Mouse (Mus musculus): Measurements from ENCODE around the gene Tfcp2.
A peak's percentile ranks its signal among the peaks of the same experiment; 100 is the strongest.

Tfcp2 gene

DNA sequence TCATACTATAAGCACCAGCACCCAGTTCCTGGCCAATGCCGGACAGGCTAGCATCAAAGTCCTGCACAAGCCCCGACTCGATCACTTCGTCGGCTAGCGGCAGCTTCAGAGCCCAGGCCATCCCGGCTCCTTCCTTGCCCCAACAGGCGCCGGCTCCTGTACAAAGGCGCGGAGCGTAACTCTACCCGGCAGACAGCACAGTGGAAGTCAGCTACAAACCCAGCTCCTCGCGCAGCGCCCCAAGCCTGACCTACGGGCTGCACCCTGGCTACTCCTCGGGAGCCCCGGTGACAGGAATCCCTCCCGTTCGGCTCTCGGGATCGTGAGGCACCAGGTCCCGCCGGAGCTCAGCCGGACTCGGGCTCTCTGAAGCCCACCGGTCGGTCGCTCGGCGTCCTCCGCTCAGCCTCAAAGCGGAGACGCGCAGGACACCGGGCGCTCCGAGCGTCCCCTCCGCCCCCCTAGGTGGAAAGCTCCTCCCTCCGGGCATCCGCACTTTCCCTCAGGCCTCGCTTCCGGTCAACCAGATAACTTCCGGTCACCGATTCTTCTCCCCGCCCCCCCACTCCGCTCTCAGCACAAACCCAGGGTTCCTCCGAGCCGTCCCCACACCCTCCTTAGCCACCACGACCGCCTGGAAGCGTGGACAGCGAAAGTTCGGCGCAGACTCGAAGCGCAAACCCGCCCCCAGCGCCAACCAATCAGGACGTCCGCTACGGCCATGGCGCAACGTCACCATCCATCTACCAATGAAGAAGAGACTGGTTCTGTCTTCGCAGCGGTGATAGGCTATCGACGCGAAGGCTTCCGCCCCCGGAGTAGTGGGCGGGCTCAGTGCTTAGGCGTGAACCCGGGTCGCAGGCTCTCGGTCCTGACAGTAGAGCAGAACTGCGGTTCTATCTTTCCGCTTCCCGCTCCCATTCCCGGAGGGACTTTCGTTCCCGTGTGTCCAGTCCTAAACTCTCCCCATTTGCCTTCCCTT, at the start of gene Tfcp2:
TSS of gene Tfcp2 (minus strand) at position 683 of the 982 bp plus-strand sequence.
- Histone ChIP-seq H3K36me3 (ENCODE audit: control insufficient read depth, insufficient read depth, low read length, poor library complexity, severe bottlenecking) (no peaks in the 10 kb centered on the region), H3K27me3 (ENCODE audit: control insufficient read depth, insufficient read depth, low read length, poor library complexity, severe bottlenecking) (no peaks in the 10 kb centered on the region)
- DNase-seq (ENCODE audit: low read depth, low spot score) = peak; percentile 97

DNA sequence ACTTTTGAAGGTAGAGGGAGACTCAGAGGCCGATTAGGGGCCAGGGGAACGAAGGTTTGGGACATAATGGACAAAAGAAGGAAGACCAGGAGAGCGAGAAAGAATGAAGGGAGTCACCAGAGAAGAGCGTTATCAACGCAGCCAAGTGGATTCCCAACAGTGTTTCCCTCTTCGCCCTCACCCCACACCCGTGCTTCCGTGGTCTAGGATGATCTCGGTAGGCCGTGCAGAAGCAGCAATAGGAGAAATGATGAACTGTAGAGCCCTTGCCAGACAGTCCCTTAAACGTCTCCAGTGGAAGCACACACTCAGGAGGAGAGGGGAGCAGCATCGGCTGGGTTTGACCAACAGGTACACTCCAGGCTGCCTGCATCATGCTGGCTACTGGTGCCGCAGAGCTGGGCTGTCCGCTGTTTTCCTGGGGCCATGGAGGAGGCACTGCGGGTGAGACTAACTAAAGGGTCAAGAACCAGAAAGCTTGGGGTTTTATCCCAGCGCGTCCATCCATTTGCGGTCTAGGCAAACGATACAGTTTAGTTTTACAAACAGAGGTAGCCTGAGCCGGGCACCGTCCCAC, 49.0 kb upstream of the Tfcp2 start:
- DNase-seq (ENCODE audit: low read depth, low spot score) = no peak
- Histone ChIP-seq H3K27me3 (ENCODE audit: control insufficient read depth, insufficient read depth, low read length, poor library complexity, severe bottlenecking) (no peaks in the 10 kb centered on the region), H3K36me3 (ENCODE audit: control insufficient read depth, insufficient read depth, low read length, poor library complexity, severe bottlenecking) (no peaks in the 10 kb centered on the region)

DNA sequence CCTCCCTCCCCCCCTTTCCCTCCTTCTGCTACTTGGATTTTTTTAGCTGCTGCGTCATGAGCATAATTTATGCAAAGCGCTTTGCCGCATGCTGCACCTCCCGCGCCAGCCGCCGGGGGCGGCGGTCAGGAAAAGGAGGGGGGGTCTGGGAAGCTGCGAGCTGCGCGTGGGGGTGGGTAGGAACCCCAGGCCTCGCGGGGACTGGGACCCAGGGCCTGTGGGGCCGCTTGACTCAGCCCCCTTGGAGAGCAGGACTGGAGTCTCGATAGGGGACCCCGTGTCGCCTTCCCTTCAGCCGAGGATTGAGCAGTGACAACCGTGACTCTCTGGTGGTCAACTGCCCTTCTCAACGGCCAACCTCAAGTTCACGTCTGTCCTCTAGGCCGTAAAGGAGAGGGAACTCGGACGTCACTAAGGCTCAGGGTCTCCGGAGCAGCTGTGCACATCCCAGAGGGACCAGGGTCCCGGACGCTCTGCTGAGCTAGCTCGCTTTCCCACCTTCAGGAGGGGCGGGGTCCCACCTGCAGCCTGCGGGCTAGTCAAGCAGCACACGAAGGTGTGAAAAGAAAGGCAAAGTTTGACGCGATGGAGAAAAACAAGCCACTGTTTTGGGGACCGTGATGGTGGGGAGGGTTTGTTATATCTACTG, 48.4 kb upstream of the Tfcp2 start:
- Histone ChIP-seq H3K36me3 (ENCODE audit: control insufficient read depth, insufficient read depth, low read length, poor library complexity, severe bottlenecking) (no peaks in the 10 kb centered on the region), H3K27me3 (ENCODE audit: control insufficient read depth, insufficient read depth, low read length, poor library complexity, severe bottlenecking) (no peaks in the 10 kb centered on the region)
- DNase-seq (ENCODE audit: low read depth, low spot score) = peak; percentile 86

DNA sequence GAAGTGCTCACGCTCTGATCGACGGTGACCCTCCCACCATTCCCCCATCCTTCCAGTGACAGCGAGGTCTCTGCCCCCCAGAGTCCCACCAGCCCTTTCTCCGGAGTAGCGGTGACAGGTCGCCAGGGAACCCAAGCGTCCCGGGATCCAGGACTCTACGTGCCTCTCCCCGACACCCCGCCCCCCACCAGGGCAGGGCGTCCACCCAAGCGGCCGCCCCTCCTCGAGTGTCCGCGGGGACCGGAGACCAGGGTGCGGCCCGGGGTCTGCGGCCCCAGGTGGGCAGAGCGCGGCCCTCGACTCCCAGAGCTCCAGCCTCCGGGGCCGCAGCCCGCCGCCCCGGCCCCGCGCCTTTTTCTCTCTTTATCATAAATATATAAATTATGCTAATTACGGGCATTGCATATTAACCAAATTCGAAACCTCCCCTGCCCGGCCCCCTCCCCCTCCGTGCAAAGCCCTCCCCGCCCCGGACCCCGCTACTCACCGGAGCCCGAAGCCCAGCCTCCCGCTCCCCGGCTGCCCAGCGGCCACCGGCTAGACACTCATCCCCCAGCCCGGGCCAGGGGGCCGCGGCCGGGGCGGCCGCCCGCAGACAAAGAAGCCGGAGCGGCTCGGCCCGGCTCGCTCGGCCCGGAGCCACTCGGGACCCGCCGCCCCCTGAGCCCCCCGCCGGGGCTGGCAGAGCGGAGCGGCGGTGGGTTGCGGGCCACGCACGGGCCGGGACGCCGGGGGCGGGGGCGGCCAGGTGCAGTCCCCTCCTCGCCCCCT, 47.7 kb upstream of the Tfcp2 start, which contains the start of gene Pou6f1:
TSS of gene Pou6f1 (minus strand) at position 709 of the 771 bp plus-strand sequence.
- Histone ChIP-seq H3K36me3 (ENCODE audit: control insufficient read depth, insufficient read depth, low read length, poor library complexity, severe bottlenecking) (no peaks in the 10 kb centered on the region), H3K27me3 (ENCODE audit: control insufficient read depth, insufficient read depth, low read length, poor library complexity, severe bottlenecking) (no peaks in the 10 kb centered on the region)
- peak; percentile 31 for DNase-seq (ENCODE audit: low read depth, low spot score)

DNA sequence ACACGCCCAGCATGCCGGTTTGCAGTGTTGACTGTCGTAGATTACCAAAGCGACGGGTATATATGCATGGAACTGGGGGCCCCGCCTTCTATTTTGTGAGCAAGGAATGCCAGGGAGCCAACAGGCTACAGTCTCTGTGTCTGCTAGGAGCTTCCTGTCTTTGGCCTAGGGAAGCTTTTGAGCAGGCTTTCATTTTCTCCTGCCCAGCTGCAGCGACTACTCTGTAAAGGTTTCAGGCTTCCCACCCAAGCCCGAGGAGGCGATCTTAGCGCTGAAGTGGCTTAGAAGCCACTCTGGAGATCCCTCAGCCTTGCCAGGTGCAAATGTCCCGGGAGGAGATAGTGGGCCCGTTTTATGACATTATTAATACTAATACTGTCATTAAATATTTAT, 47.1 kb upstream of the Tfcp2 start:
- Histone ChIP-seq H3K27me3 (ENCODE audit: control insufficient read depth, insufficient read depth, low read length, poor library complexity, severe bottlenecking) (no peaks in the 10 kb centered on the region), H3K36me3 (ENCODE audit: control insufficient read depth, insufficient read depth, low read length, poor library complexity, severe bottlenecking) (no peaks in the 10 kb centered on the region)
- DNase-seq (ENCODE audit: low read depth, low spot score) = peak; percentile 43

DNA sequence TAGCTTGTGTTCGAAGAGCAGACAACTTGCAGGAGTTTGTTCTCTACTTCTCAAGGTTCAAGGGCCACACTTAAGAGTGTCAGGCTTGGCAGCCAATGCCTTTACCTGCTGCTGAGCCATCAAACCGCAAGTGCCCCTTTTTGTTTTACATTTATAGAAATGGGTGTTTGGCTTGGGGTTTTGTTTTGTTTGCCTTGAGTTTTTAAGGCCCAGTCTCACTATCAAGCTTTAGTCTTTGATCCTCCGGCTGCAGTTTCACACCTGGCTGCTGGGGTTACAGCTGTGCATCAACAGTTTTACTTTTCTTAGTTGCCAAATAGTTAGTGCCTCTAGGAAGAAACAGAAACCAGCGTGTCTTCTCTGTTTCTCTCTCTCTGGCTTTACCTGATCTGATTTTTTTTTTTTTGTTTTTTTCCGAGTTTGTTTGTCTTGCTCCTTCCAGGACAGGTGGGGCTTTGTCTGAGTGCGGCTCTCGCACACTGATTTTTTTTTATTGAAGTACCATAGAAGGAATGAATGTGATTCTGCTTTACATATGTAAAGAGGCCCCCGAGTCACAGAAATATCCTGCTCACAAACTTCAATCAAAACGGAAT, 46.6 kb upstream of the Tfcp2 start:
- DNase-seq (ENCODE audit: low read depth, low spot score) = peak; percentile 51
- H3K27me3 ChIP-seq (ENCODE audit: control insufficient read depth, insufficient read depth, low read length, poor library complexity, severe bottlenecking) = no peaks in the 10 kb centered on the region

DNA sequence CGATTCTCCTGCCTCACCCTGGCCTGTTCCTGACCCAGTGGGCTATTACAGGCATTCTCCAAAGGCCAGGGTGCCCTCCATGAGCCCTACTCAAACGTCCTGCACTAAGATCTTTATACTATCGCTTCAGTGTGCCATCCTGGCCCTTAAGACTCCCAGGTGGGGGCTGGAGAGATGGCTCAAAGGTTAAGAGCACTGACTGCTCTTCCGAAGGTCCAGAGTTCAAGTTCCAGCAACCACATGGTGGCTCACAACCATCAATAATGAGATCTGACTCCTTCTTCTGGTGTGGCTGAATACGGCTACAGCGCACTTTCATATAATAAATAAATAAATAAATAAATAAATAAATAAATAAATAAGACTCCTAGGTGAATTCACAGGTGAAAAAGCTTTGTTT, 41.0 kb upstream of the Tfcp2 start:
- Histone ChIP-seq H3K36me3 (ENCODE audit: control insufficient read depth, insufficient read depth, low read length, poor library complexity, severe bottlenecking) (peaks cover 2% of the 10 kb centered on the region; the same call in 1 of the 2 replicates), H3K27me3 (ENCODE audit: control insufficient read depth, insufficient read depth, low read length, poor library complexity, severe bottlenecking) (no peaks in the 10 kb centered on the region)
- DNase-seq (ENCODE audit: low read depth, low spot score) = no peak

More for the DNA sequence above, 46.6 kb upstream of the Tfcp2 start:
- no peaks in the 10 kb centered on the region for H3K36me3 ChIP-seq (ENCODE audit: control insufficient read depth, insufficient read depth, low read length, poor library complexity, severe bottlenecking)

DNA sequence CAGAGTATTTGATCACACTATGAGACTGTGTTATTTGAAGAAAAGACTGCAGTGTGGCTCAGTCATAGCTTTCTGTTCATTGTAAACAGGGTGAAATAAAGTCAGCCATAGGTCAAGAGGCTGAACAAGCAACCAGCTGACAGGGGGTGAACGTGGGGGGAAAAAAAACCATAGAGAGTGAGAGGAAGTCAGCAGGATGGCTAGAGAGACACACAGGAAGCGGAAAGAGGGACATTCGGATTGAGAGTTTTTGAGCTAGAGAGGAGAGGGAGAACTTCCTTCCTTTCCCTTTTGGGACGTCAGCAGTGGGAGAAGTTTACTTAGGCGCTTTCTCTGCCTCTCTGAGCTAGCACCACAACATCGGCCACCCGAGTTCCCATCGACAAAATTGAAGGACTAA, 38.6 kb upstream of the Tfcp2 start:
- H3K27me3 ChIP-seq (ENCODE audit: control insufficient read depth, insufficient read depth, low read length, poor library complexity, severe bottlenecking) = no peaks in the 10 kb centered on the region
- DNase-seq (ENCODE audit: low read depth, low spot score) = no peak
- peaks cover 3% of the 10 kb centered on the region for H3K36me3 ChIP-seq (ENCODE audit: control insufficient read depth, insufficient read depth, low read length, poor library complexity, severe bottlenecking)

DNA sequence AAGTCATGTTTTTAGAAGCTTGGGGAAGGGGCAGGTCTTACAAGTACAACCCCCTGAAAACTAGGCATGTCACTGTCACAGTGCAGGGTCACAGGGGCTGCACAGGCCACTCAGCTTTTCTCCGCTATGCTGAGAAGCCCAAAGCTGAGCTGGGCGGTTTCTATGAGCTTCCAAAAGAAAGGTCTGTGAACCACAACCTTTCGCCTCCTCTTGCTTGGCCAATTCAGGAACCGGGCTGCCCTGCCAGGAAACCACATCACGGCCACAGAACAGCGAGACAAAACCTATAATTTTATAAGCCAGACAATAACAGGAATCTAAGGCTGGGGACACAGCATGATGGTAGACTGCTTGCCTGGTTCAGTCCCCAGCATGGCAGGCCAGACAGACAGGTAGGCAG, 36.5 kb upstream of the Tfcp2 start:
- DNase-seq (ENCODE audit: low read depth, low spot score) = no peak
- no peaks in the 10 kb centered on the region for H3K27me3 ChIP-seq (ENCODE audit: control insufficient read depth, insufficient read depth, low read length, poor library complexity, severe bottlenecking)
- peaks cover 3% of the 10 kb centered on the region for H3K36me3 ChIP-seq (ENCODE audit: control insufficient read depth, insufficient read depth, low read length, poor library complexity, severe bottlenecking)

DNA sequence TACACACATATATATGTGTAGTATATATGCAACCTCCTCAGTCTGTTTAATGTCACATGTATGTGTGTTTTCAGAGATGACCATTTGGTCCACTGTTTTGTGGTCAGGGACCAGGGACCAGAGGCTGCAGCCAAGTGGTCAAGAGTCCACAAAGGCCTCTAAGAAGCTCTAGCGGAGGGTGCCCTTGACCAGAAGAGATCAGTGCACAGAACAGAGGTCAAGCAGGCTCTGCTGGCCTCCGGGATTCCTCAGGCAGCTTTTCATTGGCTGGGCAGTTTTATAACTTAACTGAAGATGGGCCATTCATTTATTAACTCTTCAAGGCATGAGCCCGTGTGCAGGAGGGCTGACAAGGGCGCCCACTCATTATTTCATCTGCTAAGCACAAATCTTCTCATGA, 35.4 kb upstream of the Tfcp2 start:
- no peak for DNase-seq (ENCODE audit: low read depth, low spot score)
- peaks cover 3% of the 10 kb centered on the region for H3K36me3 ChIP-seq (ENCODE audit: control insufficient read depth, insufficient read depth, low read length, poor library complexity, severe bottlenecking)
- H3K27me3 ChIP-seq (ENCODE audit: control insufficient read depth, insufficient read depth, low read length, poor library complexity, severe bottlenecking) = no peaks in the 10 kb centered on the region

DNA sequence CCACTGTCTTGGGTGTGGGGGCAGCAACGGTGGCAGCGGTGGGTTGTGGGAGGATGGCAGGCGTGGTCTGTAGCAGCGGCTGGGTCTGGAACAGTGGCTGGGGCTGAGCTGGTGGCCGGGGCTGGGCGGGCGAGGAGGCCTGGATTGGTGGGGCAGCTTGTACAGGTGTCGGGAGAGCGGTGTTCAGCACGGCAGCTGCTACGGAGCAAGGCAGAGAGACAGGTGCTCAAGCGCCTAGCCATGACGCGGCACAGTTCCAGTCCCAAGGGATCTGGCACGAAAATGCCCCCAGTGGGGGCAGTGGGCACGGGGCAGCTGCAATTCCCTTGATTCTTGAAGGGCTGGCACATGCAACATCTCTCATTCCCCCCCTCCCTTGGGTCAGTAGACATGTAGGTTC, 34.1 kb upstream of the Tfcp2 start:
- Histone ChIP-seq H3K36me3 (ENCODE audit: control insufficient read depth, insufficient read depth, low read length, poor library complexity, severe bottlenecking) (peaks cover 3% of the 10 kb centered on the region), H3K27me3 (ENCODE audit: control insufficient read depth, insufficient read depth, low read length, poor library complexity, severe bottlenecking) (no peaks in the 10 kb centered on the region)
- DNase-seq (ENCODE audit: low read depth, low spot score) = no peak

DNA sequence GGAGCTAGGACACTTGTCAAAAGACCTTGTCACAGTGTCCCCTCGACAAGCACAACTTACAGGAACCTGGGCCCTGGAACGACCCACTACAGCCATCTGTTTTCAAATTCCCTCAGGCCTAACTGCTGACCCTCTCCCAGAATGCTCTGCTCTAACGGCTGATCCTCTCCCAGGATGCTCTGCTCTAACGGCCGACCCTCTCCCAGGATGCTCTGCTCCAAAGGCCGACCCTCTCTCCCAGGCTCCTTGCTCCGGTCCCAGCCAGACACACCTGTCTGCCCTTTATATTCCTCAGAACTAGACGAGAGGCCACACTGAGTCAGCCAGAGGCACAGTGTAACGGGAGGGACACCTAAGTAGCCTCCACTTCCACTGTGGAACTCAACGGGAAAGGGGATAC, 28.3 kb upstream of the Tfcp2 start:
- no peaks in the 10 kb centered on the region for H3K27me3 ChIP-seq (ENCODE audit: control insufficient read depth, insufficient read depth, low read length, poor library complexity, severe bottlenecking)
- H3K36me3 ChIP-seq (ENCODE audit: control insufficient read depth, insufficient read depth, low read length, poor library complexity, severe bottlenecking) = peaks cover 2% of the 10 kb centered on the region; the same call in 1 of the 2 replicates
- no peak for DNase-seq (ENCODE audit: low read depth, low spot score)

DNA sequence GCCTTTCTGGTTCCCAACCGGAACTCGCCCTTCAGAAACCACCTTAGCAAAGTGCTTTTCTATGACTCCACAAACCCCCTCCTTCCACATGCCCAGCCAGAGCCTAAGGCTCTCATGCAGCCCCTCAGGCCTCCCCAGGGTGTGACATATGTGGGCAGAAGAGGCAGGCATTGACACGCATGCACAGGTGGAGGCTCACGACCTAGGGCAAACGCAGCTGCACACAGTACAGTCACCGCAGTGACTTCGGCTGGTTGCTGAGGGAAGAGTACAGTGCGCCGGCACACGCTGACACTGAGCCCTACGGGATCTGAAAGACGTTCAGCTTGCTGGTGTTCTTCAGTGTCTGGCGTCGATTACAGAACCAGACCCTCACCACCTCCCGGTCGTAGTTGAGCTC, 26.2 kb upstream of the Tfcp2 start:
- DNase-seq (ENCODE audit: low read depth, low spot score) = no peak

DNA sequence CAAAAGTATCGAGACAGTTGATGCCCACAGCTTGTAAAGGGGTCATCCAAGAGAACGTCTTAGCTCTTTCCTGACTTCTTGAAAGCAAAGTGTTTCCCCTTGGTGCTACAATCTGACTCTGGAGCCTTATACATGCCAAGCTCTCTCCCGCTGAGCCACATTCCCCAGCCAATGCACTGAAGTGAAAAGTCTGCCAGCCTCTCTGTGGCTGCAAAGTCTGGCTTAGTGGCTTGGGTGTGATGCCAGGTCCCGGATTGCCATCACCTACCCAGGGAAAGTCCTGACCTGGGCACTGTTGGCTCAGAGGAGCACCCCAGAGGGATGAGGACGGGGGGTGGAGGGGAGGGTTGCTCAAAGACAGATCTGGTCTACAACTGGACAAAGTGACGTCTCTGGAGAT, 25.0 kb upstream of the Tfcp2 start:
- peaks cover under 1% of the 10 kb centered on the region; the same call in 1 of the 2 replicates for H3K36me3 ChIP-seq (ENCODE audit: control insufficient read depth, insufficient read depth, low read length, poor library complexity, severe bottlenecking)
- DNase-seq (ENCODE audit: low read depth, low spot score) = no peak
- no peaks in the 10 kb centered on the region for H3K27me3 ChIP-seq (ENCODE audit: control insufficient read depth, insufficient read depth, low read length, poor library complexity, severe bottlenecking)

More for the DNA sequence above, 26.2 kb upstream of the Tfcp2 start:
- Histone ChIP-seq H3K36me3 (ENCODE audit: control insufficient read depth, insufficient read depth, low read length, poor library complexity, severe bottlenecking) (peaks cover 2% of the 10 kb centered on the region; the same call in 1 of the 2 replicates), H3K27me3 (ENCODE audit: control insufficient read depth, insufficient read depth, low read length, poor library complexity, severe bottlenecking) (no peaks in the 10 kb centered on the region)
